Mouse (Mus musculus) intestine, postnatal 0 days (tissue): ENCODE data around the gene Sap30bp. TPM values are rescaled to one million over a fixed set of nuclear protein-coding genes. Genes with fewer than 3 reads are reported as not detected.

Experiments
- ATAC-seq: fragments of 200-750 bp; cut with Nextera tagmentation; 2 replicates; pipeline ENCODE4 v1.8.0; 2017; ENCODE audit warnings: mild to moderate bottlenecking, moderate TSS enrichment, moderate library complexity
- H3K27ac ChIP-seq: fragments of 300-500 bp; sonication (generic); 2 replicates; pipeline ENCODE4 v1.5.1; 2014; ENCODE audit warnings: mild to moderate bottlenecking, low read depth, low read length, moderate library complexity
- H3K27me3 ChIP-seq: fragments of 300-500 bp; sonication (generic); replicated peaks from 2 replicates; pipeline ENCODE4 v1.6.1; 2014; ENCODE audit warnings: low read length, mixed read lengths; ENCODE audit not compliant: control insufficient read depth, insufficient read depth
- H3K36me3 ChIP-seq: fragments of 300-500 bp; sonication (generic); 2 replicates; pipeline ENCODE4 v1.6.1; 2014; ENCODE audit warnings: mild to moderate bottlenecking, moderate library complexity; ENCODE audit not compliant: control insufficient read depth, insufficient read depth
- H3K4me1 ChIP-seq: fragments of 300-500 bp; sonication (generic); replicated peaks from 2 replicates; pipeline ENCODE4 v1.6.1; 2014; ENCODE audit warnings: antibody characterized with exemption, low read length, mixed read lengths; ENCODE audit not compliant: control insufficient read depth, insufficient read depth
- H3K4me2 ChIP-seq: fragments of 300-500 bp; sonication (generic); replicated peaks from 2 replicates; pipeline ENCODE4 v1.6.1; 2014; ENCODE audit warnings: low read depth, mild to moderate bottlenecking, moderate library complexity
- H3K4me3 ChIP-seq: fragments of 300-500 bp; sonication (generic); 2 replicates; pipeline ENCODE4 v1.5.1; 2014; ENCODE audit warnings: low read depth, low read length
- H3K9ac ChIP-seq: fragments of 300-500 bp; sonication (generic); 2 replicates; pipeline ENCODE4 v1.6.1; 2014; ENCODE audit warnings: mild to moderate bottlenecking, low read depth, low read length
- H3K9me3 ChIP-seq: fragments of 300-500 bp; sonication (generic); 2 replicates; pipeline ENCODE4 v1.6.1; 2016; ENCODE audit warnings: mixed run types; ENCODE audit not compliant: control insufficient read depth
- CTCF ChIP-seq: sonication (generic); IDR thresholded peaks from 2 replicates; pipeline ENCODE4 v1.5.1; 2016; ENCODE audit warnings: low read depth, mild to moderate bottlenecking, control low read depth, antibody characterized with exemption, moderate library complexity
- WGBS: fragments of 180-500 bp; shearing (Covaris S2); extraction: QIAGEN DNeasy Blood & Tissue Kit; methylation state at CpG from one replicate; pipeline ENCODE4 v1.1.7; 2014; 5-methylcytosine and 5-hydroxymethylcytosine counted together
- polyA plus RNA-seq: library from polyadenylated mRNA; unstranded; fragments of >200 nt; fragmentation: Nextera tagmentation; extraction: Ambion mirVana; gene quantifications from 2 replicates; pipeline ENCODE4 v1.2.1, GENCODE M21; 2015

Sap30bp gene
- polyA plus RNA-seq, 1 experiment from 2014 or later, result 28.8 TPM

- Histone ChIP-seq H3K36me3 (peaks cover 19% of the 10 kb centered on the region), H3K27ac (no peak overlapping the region), H3K27me3 (no peaks in the 10 kb centered on the region), H3K4me2 (no peak overlapping the region), H3K9me3 (no peaks in the 10 kb centered on the region), H3K9ac (no peak overlapping the region), H3K4me1 (peaks cover 8% of the 10 kb centered on the region; the same call in 1 of the 2 replicates), H3K4me3 (no peak overlapping the region)
- ATAC-seq, result no peak
- TF ChIP-seq CTCF, result no peak
- 89% methylated on average over 8 of the region's 8 CpGs for WGBS
Measured at GRCm38 (mm10) chr11:115929031-115929430, 4.1 kb upstream of the Sap30bp start.

GRCm38 (mm10) chr11:115929818-115930217 lies 3.3 kb upstream of the Sap30bp start:
- no peak overlapping the region for H3K4me2 ChIP-seq
- H3K4me3 ChIP-seq, result no peak overlapping the region
- 81% methylated on average over 3 of the region's 3 CpGs for WGBS
- no peak overlapping the region for H3K9ac ChIP-seq
- peaks cover 12% of the 10 kb centered on the region for H3K36me3 ChIP-seq
- no peak overlapping the region for H3K27ac ChIP-seq
- TF ChIP-seq CTCF, result no peak
- ATAC-seq, result no peak
- H3K9me3 ChIP-seq, result no peaks in the 10 kb centered on the region
- H3K4me1 ChIP-seq, result peaks cover 14% of the 10 kb centered on the region; the same call in 1 of the 2 replicates
- no peaks in the 10 kb centered on the region for H3K27me3 ChIP-seq

GRCm38 (mm10) chr11:115931235-115931634 lies 1.8 kb upstream of the Sap30bp start:
- Histone ChIP-seq H3K4me3 (no peak overlapping the region), H3K4me2 (no peak overlapping the region), H3K27ac (no peak overlapping the region), H3K4me1 (peaks cover 14% of the 10 kb centered on the region; the same call in 1 of the 2 replicates), H3K9me3 (no peaks in the 10 kb centered on the region), H3K27me3 (no peaks in the 10 kb centered on the region), H3K36me3 (peaks cover 18% of the 10 kb centered on the region), H3K9ac (no peak overlapping the region)
- 67% methylated on average over 3 of the region's 3 CpGs for WGBS
- ATAC-seq, result no peak
- no peak for TF ChIP-seq CTCF

GRCm38 (mm10) chr11:115933747-115934110 lies 647 bp downstream of the Sap30bp start:
- Histone ChIP-seq H3K9ac (peak overlapping the region; percentile 80), H3K36me3 (peaks cover 26% of the 10 kb centered on the region), H3K9me3 (no peaks in the 10 kb centered on the region), H3K4me2 (peak overlapping the region; percentile 89), H3K27ac (no peak overlapping the region), H3K27me3 (no peaks in the 10 kb centered on the region), H3K4me1 (peaks cover 14% of the 10 kb centered on the region; the same call in 1 of the 2 replicates), H3K4me3 (peak overlapping the region; percentile 87)
- WGBS, result under 1% methylated on average over 16 of the region's 16 CpGs
- TF ChIP-seq CTCF, result no peak
- ATAC-seq, result no peak; the same call in 1 of the 2 replicates

GRCm38 (mm10) chr11:115939690-115940329 lies 6.7 kb downstream of the Sap30bp start:
- 0 out of 2 replicates have a peak, but pooled peaks have one; percentile 18 for ATAC-seq
- Histone ChIP-seq H3K9ac (no peak overlapping the region), H3K4me2 (no peak overlapping the region), H3K4me1 (no peaks in the 10 kb centered on the region), H3K4me3 (no peak overlapping the region), H3K9me3 (no peaks in the 10 kb centered on the region), H3K27me3 (no peaks in the 10 kb centered on the region), H3K36me3 (peaks cover 58% of the 10 kb centered on the region), H3K27ac (no peak overlapping the region)
- peak; percentile 89 for TF ChIP-seq CTCF
- WGBS, result 35% methylated on average over 6 of the region's 6 CpGs

GRCm38 (mm10) chr11:115941980-115942379 lies 8.9 kb downstream of the Sap30bp start:
- H3K36me3 ChIP-seq, result peaks cover 62% of the 10 kb centered on the region
- peak; percentile 58 for TF ChIP-seq CTCF
- WGBS, result 81% methylated on average over 7 of the region's 7 CpGs

GRCm38 (mm10) chr11:115945247-115945646 lies 12.2 kb downstream of the Sap30bp start:
- H3K4me3 ChIP-seq, result no peak overlapping the region
- H3K27me3 ChIP-seq, result no peaks in the 10 kb centered on the region
- WGBS, result 81% methylated on average over 8 of the region's 8 CpGs
- no peak for TF ChIP-seq CTCF
- no peak for ATAC-seq
- no peak overlapping the region for H3K4me2 ChIP-seq
- H3K9me3 ChIP-seq, result no peaks in the 10 kb centered on the region
- no peak overlapping the region for H3K27ac ChIP-seq
- H3K4me1 ChIP-seq, result no peaks in the 10 kb centered on the region
- H3K36me3 ChIP-seq, result peaks cover 58% of the 10 kb centered on the region
- no peak overlapping the region for H3K9ac ChIP-seq

More at GRCm38 (mm10) chr11:115941980-115942379, 8.9 kb downstream of the Sap30bp start:
- no peak for ATAC-seq
- no peaks in the 10 kb centered on the region for H3K4me1 ChIP-seq
- H3K9ac ChIP-seq, result no peak overlapping the region
- H3K27ac ChIP-seq, result no peak overlapping the region
- no peaks in the 10 kb centered on the region for H3K9me3 ChIP-seq
- H3K4me3 ChIP-seq, result no peak overlapping the region
- no peaks in the 10 kb centered on the region for H3K27me3 ChIP-seq
- no peak overlapping the region for H3K4me2 ChIP-seq
